Mouse (Mus musculus): ENCODE measurements around the gene Hyal1.

Gene Hyal1

DNA sequence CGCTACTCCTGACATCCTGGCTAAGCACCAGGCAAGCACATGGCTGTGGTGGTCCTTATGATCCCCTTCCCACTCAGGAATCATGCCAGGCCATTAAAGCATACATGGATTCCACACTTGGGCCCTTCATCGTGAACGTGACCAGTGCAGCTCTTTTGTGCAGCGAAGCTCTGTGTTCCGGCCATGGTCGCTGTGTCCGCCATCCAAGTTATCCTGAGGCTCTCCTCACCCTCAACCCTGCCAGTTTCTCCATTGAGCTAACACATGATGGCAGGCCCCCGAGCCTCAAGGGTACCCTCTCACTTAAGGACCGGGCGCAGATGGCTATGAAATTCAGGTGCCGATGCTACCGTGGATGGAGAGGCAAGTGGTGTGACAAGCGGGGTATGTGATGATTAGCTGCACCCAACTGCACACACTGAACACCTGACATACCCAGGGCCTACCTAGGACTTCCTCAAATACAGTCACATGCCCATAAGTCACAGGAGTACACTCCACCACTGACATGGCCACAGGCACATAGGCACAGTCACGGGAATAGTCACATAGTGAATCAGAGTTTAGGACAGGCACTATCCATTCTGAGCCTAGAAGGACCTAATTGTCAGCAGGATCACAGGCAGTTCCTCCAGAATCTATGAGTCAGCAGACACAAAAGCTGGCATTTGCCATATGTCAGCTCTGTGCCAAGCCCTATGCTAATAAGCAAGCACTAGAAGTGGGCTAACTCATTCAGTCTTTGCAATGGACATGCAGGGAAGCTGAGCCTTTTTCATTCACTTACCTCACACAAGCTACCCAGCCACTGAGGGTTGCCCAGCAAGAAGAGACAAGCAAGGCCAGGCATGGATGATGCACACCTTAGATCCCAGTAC is 2.5 kb downstream of the Hyal1 start:
- TF ChIP-seq GATA4 (IDR thresholded peaks at IDR 0.05; ENCODE audit: insufficient replicate concordance, low read length): no peak

- TF ChIP-seq GATA4 (IDR thresholded peaks at IDR 0.05; ENCODE audit: insufficient replicate concordance, low read length): no peak
Measured at GRCm38 (mm10) chr9:107580501-107581317, 4.0 kb downstream of the Hyal1 start, which contains the start of gene Hyal3. TSS of gene Hyal3 (plus strand) at chr9:107580818.

GRCm38 (mm10) chr9:107581584-107581983 is 4.9 kb downstream of the Hyal1 start:
- TF ChIP-seq GATA4 (IDR thresholded peaks at IDR 0.05; ENCODE audit: insufficient replicate concordance, low read length): no peak

DNA sequence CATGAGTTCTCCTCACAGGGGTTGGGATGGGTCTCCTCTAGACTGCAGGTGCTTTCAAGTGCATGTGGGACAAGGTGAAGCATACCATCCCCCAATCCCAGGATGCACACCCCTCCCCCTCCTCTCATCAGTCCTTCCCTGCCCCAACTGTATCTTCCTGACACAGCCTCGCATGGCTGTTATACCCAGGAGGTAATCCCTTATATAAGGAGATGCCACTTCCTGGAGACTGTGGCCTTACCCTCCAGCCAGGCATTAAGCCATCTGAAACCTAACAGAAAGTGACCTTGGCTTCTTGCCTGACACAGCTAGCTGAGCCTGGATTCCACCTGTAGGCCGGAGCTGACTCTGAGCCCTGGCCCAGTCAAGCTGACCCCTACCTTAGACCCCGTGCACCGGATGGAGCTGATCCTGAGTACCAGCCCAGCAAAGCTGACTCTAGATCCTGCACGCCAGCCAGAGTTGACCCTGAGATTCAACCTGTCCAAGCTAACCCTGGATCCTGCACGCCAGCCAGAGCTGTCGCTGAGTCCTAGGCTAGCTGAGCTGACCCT is 5.9 kb downstream of the Hyal1 start:
- TF ChIP-seq GATA4 (IDR thresholded peaks at IDR 0.05; ENCODE audit: insufficient replicate concordance, low read length): no peak

GRCm38 (mm10) chr9:107583174-107583573 is 6.4 kb downstream of the Hyal1 start:
- TF ChIP-seq GATA4 (IDR thresholded peaks at IDR 0.05; ENCODE audit: insufficient replicate concordance, low read length): no peak

GRCm38 (mm10) chr9:107586504-107586903 is 9.8 kb downstream of the Hyal1 start:
- TF ChIP-seq GATA4 (IDR thresholded peaks at IDR 0.05; ENCODE audit: insufficient replicate concordance, low read length): no peak

DNA sequence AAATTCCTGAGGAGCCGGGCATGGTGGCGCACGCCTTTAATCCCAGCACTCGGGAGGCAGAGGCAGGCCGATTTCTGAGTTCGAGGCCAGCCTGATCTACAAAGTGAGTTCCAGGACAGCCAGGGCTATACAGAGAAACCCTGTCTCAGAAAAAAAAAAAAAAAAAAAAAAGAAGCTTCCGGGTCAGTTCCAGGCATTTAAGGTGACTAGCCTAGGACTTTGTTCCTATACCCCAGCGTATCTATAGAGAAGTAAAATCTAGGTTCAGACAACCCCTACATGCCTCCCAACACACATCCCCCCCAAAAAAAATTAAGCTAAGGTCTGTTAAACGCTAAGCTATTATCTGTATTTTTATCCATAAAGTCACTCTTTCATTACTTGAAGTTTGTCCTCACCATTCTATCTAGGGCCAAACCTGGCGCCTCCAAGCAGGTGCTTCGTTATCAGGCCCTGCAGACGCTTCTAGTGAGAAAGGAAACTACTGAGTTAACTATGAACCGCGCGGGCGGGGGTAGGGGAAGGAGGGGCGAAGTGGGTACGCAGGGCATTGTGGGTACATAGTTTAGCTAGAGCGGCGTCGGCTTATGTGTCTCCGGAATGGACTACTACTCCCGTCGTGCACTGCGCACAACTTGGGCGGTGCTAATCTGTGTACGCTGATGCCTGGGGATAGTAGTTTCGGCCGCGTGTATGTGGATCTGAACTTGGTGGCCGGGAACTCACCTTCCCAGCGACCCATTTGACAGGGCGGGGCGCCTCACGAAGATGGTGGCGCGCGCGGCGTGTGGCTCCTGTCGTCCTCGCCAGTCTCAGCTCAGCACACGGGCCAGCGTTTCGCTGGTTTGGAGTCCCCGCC is 10.5 kb downstream of the Hyal1 start, which contains the start of gene Ifrd2:
Gene Ifrd2 (plus strand): TSS at position 669 of the 859 bp plus-strand sequence.
- TF ChIP-seq GATA4 (IDR thresholded peaks at IDR 0.05; ENCODE audit: insufficient replicate concordance, low read length): peak; percentile 86; the same call in 1 of the 2 replicates

DNA sequence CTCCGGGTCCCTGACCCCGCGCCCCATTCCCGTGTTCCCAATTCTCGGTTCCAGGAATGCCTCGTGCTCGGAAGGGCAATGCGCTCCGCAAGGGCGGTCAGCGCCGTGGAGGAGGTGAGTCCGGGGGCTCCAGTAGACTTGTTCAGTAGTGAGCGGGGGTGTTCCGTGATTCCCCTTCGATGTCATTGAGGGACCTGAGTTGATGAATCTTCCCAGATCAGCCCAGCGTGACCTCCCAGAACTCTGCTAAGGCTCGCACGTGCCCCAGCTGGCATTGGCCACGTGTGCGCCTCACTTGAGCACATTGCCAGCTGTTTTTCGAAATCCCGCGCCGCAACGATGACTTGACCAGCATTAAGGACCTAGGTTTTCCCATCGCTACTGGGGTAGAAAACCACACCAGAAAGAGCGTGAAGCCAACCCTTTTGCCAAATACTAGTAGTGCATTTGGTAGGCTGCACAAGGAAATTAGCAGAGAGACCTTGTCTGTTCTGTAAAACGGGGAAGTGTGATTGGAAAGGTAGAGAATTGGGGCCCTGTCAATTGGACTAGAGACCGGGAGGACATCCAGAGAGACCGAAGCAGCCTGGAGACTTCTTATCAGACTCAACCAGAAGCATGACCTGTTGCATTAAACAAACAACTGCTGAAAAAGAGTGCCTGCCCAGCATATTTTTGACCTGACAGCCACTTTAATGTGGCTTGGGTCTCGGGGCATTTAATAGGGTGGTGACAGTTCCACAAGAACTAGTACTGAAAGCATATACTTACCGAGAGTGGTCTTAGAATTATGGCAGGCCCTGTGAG is 11.3 kb downstream of the Hyal1 start:
- TF ChIP-seq GATA4 (IDR thresholded peaks at IDR 0.05; ENCODE audit: insufficient replicate concordance, low read length): peak; percentile 37; the same call in 1 of the 2 replicates

DNA sequence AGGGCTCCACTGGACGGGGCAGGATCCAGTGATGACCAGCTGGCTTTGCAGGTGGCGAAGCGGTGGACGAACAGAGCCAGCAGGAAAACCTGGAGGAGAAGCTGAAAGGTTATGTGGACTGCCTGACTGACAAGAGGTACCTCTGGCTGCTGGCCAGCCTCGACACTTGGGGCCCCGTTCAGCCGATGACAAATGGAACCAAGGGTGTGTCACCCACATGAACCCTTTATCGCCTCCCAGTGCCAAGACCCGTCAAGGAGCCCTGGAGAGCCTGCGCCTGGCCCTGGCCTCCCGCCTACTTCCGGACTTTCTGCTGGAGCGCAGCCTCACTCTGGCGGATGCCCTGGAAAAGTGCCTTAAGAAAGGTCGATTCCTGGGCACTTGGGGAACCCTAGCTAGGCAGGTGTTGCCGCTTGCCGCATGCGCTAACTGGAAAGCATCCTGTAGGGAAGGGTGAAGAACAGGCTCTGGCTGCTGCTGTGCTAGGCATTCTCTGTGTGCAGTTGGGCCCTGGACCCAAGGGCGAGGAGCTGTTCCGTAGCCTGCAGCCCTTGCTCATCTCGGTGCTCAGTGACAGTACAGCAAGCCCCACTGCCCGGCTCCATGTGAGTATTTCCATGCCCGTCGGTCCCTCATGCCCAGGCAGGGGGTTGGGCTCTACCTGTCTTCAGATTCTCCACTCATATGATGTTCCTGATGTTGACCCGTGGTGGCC is 13.5 kb downstream of the Hyal1 start:
- TF ChIP-seq GATA4 (IDR thresholded peaks at IDR 0.05; ENCODE audit: insufficient replicate concordance, low read length): no peak

DNA sequence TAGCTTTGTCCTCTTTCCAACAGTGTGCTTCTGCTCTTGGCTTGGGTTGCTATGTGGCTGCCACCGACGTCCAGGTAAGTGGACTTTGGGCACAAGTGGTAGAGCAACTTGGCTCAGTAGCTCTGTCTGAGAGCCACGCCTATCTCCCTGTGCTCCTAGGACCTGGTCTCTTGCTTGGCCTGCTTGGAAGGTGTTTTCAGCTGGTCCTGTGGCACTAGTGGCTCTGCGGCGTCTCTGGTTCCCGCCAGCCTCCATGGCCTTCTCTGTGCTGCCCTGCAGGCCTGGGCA is 14.0 kb downstream of the Hyal1 start:
- no peak for TF ChIP-seq GATA4 (IDR thresholded peaks at IDR 0.05; ENCODE audit: insufficient replicate concordance, low read length)

- TF ChIP-seq GATA4 (IDR thresholded peaks at IDR 0.05; ENCODE audit: insufficient replicate concordance, low read length): no peak
Measured at GRCm38 (mm10) chr9:107593101-107593976, 16.6 kb downstream of the Hyal1 start.

DNA sequence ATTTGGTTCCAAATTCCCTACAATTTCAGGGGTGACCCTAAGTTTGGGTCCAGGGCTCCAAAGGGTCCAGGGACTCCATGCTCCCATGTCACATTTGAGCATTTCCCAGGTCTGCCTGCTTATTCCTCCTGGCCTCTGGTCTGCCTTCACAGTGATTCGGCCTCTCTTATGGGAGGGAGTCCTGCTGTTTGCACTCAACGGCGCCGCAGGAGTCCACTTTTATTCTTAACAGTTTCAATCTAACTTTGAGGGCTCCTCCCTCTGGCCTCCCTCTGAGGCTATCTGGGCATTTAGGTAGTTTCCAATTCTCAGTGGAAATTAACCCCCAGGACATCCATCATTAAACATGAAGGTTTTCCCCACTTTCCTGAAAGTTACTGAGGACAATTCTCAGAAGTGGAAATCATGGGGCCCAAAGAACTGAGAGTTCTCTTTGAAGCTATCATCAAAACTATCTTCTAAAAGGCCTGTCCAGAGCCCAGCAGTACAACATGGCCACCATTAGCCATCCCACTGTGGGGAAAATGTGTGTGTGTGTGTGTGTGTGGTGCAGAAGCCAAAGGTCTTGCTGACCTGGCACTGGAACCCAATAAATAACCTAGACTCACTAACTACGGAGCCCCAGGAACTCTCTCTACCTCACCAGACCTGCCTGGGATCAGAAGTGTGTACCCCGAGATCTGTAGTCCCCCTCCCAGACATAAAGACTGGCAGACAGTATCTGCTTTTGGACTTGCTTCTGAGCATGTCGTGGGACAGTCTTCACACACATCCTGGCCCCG is 17.7 kb downstream of the Hyal1 start:
- no peak for TF ChIP-seq GATA4 (IDR thresholded peaks at IDR 0.05; ENCODE audit: insufficient replicate concordance, low read length)

Data from liver, adult (tissue).